Mouse (Mus musculus) embryo, embryonic 11.5 days (tissue): Measurements from ENCODE around the gene Cul4a.

Experiments used
- DNase-seq: peaks from one replicate; pipeline ENCODE4 v3.0.0-alpha.2; 2012; ENCODE audit warnings: low read depth, low spot score

The Cul4a gene

DNA sequence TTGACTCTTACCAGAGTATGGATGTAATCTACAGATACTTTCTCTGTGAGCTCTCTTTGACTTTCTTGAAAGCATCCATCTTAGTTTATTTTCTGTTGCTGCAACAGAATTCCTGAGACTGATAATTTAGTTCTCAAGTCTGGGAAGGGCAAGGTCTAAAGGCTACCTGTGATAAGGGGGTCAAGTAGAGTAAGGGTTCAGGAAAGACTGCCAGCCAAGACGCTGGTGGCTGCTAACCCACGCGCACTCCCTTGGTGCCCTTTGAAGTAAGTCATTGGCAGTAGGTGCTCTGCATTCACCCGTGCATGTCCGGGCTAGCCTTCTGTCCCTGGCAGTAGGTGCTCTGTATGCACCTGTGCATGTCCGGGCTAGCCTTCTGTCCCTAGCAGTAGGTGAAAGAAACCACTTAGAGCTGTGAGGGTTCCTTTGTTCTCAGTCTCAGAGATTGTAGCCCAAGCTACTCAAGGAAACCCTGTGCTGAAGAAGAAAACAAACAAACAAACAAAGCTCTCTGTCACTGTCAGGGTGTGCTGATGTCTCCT is 34.3 kb downstream of the Cul4a start:
- no peak for DNase-seq

GRCm38 (mm10) chr8:13141681-13142080 is 36.3 kb downstream of the Cul4a start:
- no peak for DNase-seq

DNA sequence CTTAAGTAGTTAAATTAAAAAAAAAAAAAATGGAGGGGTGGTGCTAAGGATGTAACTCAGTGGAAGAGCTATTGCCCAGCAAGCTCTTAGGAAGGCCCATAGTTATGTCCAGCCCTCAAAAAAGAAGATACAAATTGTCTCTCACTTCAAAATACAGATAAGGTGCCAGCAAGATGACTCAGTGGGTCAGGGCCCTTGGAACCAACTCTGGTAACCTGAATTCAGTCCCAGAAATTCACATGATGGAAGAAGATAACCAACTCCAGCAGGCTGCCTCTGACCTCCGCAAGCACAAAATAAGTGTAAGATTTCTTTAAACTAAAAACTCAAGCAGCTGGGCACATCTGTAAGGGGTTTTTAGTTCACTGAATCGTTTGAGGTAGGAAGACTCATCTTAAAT is 43.1 kb downstream of the Cul4a start:
- no peak for DNase-seq

DNA sequence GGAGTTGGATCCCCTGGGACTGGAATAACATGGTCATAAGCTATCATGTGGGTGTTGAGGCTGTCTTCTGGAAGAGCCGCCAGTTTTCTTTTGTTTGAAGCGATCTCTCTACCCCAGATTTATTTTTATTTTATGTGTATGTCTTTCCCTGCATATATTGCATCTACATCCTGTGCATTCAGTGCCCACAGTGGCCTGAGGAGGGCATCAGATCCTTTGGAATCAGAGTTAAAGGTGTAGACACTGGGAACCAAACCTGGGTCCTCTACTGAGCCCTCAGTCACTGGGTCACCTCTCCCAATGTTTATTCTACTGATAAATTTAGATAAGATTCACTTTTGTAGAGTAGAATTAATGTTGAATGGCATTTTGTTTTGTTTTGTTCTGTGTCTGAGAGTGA is 43.9 kb downstream of the Cul4a start:
- DNase-seq: no peak

DNA sequence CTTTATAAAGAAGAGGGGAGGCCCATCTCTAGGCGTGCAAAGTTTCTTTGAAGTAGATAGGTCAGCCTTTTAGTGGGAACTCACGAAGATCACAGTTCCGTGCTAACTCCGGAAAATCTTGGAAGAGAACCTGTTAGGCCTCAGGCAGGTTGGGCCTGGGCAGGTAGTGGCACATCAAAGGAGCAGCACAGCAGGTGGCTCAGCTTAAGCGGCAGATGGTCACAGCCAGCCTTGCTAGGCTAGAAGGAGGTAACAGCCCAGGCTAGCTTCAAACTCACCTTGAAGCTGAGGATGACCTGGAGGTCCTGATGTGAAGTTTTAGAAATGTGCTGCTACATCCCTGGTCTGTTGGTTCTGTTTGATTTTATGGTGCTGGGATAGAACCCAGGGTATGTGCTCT is 44.4 kb downstream of the Cul4a start:
- DNase-seq: no peak

- DNase-seq: no peak
Observed at GRCm38 (mm10) chr8:13150929-13151328, 45.5 kb downstream of the Cul4a start.

DNA sequence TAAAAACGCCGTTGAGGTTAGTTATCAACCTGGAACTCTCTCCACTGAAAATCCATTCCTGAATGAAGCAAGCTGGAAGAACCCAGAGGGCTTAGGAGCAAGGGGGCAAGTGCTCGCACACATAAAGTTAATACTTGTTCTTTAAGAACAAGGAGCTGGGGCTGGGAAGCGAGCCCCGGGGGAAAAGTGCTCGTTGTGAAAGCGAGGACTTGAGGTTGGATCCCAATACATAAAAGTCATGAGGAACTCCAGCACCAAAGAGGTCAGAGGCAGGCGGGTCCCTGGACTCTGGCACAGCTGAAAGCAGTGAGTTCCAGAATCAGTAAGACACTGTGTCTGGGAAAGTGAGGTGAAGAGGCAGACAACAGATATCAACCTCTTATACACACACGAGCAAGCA is 48.7 kb downstream of the Cul4a start:
- no peak for DNase-seq

DNA sequence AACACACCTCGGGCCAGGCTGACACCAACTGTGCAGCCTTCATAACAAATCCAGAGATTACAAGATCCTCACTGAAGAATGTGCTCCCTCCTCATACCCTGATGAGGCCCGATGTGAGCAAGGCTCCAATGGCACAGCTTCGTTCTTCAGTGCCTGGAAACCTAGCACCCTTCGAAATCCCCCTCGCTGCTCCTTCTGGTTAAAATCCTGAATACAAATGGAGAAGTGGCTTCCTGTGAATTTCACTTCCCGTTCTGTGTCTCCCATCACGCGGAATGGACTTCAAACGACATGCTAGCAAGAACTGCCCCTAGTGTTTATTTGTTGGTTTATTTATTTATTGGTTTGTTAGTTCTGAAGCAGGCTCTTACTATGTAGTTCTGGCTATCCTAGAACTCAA is 49.9 kb downstream of the Cul4a start:
- DNase-seq: no peak

DNA sequence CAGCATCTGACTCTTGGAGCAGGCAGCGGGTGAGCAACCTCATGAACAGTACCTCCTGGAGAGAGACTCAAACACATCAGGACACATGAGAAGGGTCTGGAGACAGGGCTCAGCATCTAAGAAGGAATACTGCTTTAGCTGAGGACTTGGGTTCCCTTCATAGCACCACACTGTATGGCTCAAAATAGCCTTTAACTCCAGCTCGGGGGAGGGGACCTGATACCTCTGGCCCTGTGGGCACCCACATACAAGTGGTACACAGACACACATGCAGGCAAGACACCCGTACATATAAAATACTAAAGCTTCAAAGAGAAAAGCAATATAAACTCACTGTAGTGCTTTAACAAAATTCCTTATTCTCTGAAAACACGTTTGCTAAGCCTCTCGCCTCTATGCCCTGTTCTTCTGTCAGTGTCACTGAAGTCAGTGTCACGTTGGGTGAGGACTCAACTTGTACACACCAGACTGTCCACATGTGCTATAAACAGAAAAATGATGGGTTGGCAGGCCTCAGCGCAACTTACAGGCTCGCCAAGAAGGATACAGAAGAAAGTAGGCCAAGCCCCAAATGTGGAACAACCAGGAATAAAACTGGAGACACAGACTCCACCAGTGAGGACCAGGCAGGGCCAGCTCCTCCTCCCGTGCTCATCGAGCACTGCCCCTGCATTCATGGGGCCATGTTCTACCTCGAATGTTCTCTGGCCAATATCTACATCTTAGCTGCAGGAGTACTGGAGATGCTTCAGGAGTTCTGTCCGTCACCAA is 51.1 kb downstream of the Cul4a start:
- DNase-seq: no peak

DNA sequence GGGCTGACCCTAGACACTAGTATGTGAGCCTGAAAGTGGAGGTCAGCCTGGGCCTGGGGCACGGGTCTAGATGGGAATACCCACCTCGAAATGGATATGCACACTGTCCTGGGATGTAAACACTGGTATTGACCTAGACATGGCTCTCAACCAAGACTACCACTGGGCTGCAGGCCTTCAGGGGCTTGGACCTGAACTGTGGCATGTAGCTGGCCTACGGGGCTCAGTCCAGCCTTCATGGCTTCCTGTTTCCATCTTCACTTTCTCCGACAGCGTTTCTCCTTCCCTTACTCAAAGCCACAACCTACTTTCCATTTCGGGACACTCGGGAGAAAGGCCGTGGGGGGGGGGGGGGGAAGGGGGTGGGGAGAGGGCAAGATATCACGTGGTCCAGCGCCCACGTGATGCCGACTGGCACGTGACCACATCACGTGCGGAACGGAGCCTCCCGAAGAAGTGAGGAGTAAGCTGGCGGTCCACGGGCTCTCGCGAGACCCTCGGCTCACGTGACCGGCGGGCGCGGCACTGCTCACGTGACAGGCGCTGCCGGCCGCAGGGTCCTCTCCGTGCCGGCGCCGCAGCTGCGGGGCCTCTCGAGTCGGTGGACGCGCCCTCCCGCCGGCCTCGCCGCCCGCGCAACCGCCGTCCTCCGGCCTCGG is 53.4 kb downstream of the Cul4a start, which contains the start of gene Lamp1:
Gene Lamp1 (plus strand): TSS at position 444 of the 659 bp plus-strand sequence.
- DNase-seq: peak; percentile 100

DNA sequence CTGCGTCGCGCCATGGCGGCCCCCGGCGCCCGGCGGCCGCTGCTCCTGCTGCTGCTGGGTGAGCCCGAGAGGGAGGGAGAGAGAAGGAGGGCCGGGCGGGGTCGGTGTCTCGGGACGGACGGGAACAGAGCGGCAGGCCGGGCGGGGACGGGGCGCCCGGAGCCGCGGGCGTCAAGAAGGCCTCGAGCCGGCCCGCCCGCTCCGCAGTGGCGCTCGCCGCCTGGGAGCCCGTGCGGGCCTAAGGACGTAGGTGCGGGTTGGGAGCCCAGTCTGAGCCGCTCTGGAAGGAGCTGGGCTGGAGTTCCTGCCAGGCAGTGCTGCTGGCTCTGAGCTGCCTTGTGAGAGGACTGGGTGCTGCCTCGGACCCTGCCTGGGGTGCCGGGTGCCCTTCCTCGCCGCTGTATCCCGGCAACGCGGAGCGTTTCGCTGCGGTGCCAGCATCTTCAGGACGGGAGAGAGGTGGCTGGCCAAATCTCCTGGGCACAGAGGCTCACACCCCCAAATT is 54.0 kb downstream of the Cul4a start:
- no peak for DNase-seq

- no peak for DNase-seq
Observed at GRCm38 (mm10) chr8:13160691-13161090, 55.3 kb downstream of the Cul4a start.

DNA sequence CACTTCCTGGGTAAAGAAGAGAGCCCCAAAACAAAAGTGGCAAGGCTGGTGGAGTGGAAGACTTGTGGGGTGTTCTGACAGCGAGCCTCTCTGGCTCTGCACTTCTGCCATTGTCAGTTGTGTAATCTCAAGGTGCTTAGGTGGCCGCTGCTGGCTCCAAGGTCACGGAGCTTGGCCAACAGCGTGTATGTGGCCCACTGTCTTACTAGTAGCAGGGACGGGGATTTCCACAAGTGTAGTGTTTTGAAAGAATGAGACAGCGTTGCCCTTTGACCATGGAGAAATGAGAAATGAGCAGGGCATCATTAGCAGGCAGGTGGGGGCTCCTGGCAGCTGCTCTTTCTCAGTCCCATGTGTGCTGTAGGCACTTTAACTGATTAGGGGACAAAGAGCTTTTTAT is 56.7 kb downstream of the Cul4a start:
- no peak for DNase-seq

GRCm38 (mm10) chr8:13163563-13163962 is 58.1 kb downstream of the Cul4a start:
- no peak for DNase-seq

DNA sequence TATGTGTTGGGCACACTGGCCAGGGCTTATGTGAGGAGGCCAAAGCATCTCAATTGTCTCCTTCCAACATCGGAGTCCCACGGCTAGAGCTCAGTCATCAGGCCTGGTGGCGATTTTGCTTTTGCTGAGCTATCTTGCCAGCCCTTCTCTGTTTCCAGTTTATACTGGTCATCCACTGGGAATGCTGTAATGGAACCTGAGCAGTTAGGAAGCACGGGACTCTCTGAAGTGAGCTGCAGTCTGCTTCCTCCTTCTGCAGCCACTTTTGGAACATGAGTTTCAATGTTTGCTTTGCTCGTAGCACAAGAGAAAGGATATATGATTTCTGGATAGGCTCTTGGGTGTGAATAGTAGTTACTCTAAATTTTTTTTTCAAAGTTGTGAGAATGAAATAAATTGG is 58.9 kb downstream of the Cul4a start:
- no peak for DNase-seq

- no peak for DNase-seq
Observed at GRCm38 (mm10) chr8:13170510-13170909, 65.1 kb downstream of the Cul4a start.

DNA sequence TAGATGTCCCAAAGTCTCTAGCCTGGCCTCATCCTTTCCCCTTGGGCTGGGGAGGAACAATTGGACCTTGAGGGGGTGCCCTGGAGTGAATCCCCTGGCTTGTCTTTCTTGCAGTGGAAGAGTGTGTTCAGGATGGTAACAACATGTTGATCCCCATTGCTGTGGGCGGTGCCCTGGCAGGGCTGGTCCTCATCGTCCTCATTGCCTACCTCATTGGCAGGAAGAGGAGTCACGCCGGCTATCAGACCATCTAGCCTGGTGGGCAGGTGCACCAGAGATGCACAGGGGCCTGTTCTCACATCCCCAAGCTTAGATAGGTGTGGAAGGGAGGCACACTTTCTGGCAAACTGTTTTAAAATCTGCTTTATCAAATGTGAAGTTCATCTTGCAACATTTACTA is 68.9 kb downstream of the Cul4a start:
- DNase-seq: no peak

DNA sequence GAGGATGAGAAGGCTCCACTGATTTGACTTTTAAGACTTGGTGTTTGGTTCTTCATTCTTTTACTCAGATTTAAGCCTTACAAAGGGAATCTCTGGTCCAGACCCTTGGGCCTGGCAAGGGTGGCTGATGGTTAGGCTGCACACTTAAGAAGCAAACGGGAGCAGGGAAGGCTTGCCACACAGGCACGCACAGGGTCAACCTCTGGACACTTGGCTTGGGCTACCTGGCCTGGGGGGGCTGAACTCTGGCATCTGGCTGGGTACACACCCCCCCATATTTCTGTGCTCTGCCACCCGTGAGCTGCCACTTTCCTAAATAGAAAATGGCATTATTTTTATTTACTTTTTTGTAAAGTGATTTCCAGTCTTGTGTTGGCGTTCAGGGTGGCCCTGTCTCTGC is 69.4 kb downstream of the Cul4a start:
- no peak for DNase-seq

- no peak for DNase-seq
Observed at GRCm38 (mm10) chr8:13175650-13176049, 70.2 kb downstream of the Cul4a start.

GRCm38 (mm10) chr8:13177173-13177852 is 71.9 kb downstream of the Cul4a start:
- DNase-seq: no peak

GRCm38 (mm10) chr8:13178137-13178536 is 72.7 kb downstream of the Cul4a start:
- DNase-seq: no peak

DNA sequence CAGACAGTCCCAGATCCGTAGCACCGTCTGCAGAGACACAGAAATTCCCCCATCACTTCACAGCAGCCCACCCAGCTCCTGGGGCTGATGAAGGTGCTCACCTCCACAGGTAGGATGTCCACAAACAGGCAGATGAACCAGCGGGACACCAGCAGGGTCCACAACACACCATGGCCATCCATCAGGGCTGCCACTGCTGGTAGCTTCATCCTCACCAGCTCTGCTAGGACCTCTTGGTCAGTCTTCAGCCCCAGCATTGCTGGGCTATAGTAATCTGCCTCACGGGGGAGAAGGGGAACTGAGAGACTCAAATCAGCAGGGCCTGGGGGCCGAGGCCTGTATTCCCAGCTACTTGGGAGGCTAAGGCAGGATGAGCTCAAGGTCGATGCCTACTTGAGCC is 74.1 kb downstream of the Cul4a start:
- no peak for DNase-seq
